Mouse (Mus musculus): ENCODE results near the gene Esrrg. TPM values are rescaled to one million over a fixed set of nuclear protein-coding genes. Genes with fewer than 3 reads are reported as not detected.

Esrrg gene
- total and polyA plus RNA-seq, 3 experiments: not detected

- no peak overlapping the region for H3K27ac ChIP-seq (ENCODE audit: insufficient read depth, low read depth)
- H3K27me3 ChIP-seq (replicated peaks): no peaks in the 10 kb centered on the region
- dilution Hi-C loops (cut with MboI; ENCODE audit: extremely low pct_ligation_motif_present, extremely low pct_unique_long_range_greater_than_20kb, low sequenced_read_pairs) (no loop called here), in situ Hi-C loops (cut with MboI; ENCODE audit: low pct_ligation_motif_present, low pct_unique_long_range_greater_than_20kb, low sequenced_read_pairs) (no loop called here)
- H3K4me1 ChIP-seq (ENCODE audit: control insufficient read depth in 1 of 2, insufficient read depth in 2 of 2): no peaks in the 10 kb centered on the region
- DNase-seq (ENCODE audit: extremely low read depth): no peak
- no peaks in the 10 kb centered on the region for H3K79me2 ChIP-seq (replicated peaks; ENCODE audit: control insufficient read depth, extremely low read depth, insufficient read depth, poor library complexity, severe bottlenecking)
- no peak overlapping the region for H3K4me2 ChIP-seq (ENCODE audit: insufficient read depth, low read depth, poor library complexity, severe bottlenecking)
- no peak overlapping the region for H3K4me3 ChIP-seq (replicated peaks in 1 of 3; ENCODE audit: low read depth in 2 of 3, low read length in 2 of 3, poor library complexity in 1 of 3)
- H3K9ac ChIP-seq (ENCODE audit: insufficient read depth, low read depth): no peak overlapping the region
- TF ChIP-seq PAX5 (IDR thresholded peaks at IDR 0.05; ENCODE audit: low read length): no peak
- no peak for TF ChIP-seq UBTF (IDR thresholded peaks at IDR 0.05; ENCODE audit: low read depth, low read length)
- TF ChIP-seq TBP (conservative IDR thresholded peaks at IDR 0.05; ENCODE audit: low read depth, low read length): no peak
- H3K36me3 ChIP-seq (replicated peaks in 1 of 2; ENCODE audit: control insufficient read depth in 1 of 2, insufficient read depth in 1 of 2, low read length in 1 of 2): no peaks in the 10 kb centered on the region
- peaks cover 57% of the 10 kb centered on the region for H3K9me3 ChIP-seq (replicated peaks; ENCODE audit: low read length)
Measured at GRCm38 (mm10) chr1:187602942-187603341, 5.6 kb upstream of the Esrrg start.

DNA sequence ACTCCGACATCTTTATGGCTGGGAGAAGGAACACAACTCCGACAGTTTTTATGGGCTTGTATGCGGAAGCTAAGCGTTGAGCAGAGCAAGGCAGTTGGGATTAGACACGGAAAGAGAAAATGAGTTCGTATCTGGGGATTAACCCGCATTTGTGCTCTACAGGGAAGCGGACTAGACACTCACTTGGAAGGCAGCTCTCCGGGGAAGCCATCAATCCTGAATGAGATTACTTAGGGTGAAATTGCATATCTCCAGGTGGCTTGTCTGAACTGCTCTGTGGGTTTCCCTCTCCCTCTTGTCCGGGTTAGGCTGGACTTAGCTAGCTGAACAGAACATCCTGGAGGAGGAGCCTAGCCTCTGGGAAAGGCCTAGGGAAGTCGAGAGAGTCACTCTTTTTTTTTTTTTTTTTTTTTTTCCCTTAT is 4.5 kb upstream of the Esrrg start:
- H3K4me2 ChIP-seq (ENCODE audit: insufficient read depth, low read depth, poor library complexity, severe bottlenecking): no peak overlapping the region
- no peak for DNase-seq (ENCODE audit: extremely low read depth)
- no peaks in the 10 kb centered on the region for H3K27me3 ChIP-seq (replicated peaks)
- H3K4me1 ChIP-seq (ENCODE audit: control insufficient read depth in 1 of 2, insufficient read depth in 2 of 2): no peaks in the 10 kb centered on the region
- H3K36me3 ChIP-seq (replicated peaks in 1 of 2; ENCODE audit: control insufficient read depth in 1 of 2, insufficient read depth in 1 of 2, low read length in 1 of 2): no peaks in the 10 kb centered on the region
- TF ChIP-seq CTCF (conservative IDR thresholded peaks at IDR 0.05 in 1 of 2, IDR thresholded peaks at IDR 0.05 in 1 of 2; ENCODE audit: low read depth in 2 of 2, low read length in 2 of 2): no peak
- no peak for TF ChIP-seq ZKSCAN1 (IDR thresholded peaks at IDR 0.05; ENCODE audit: borderline replicate concordance, low read depth, low read length)
- no peak for TF ChIP-seq ELF1 (IDR thresholded peaks at IDR 0.05; ENCODE audit: low read depth, low read length)
- TF ChIP-seq MAX (IDR thresholded peaks at IDR 0.05; ENCODE audit: low read length): no peak
- no peak for TF ChIP-seq MAFK (IDR thresholded peaks at IDR 0.05; ENCODE audit: insufficient replicate concordance, low read length)
- TF ChIP-seq POLR2AphosphoS2 (IDR thresholded peaks at IDR 0.05; ENCODE audit: low read depth, low read length): no peak
- no peak for TF ChIP-seq GABPA (IDR thresholded peaks at IDR 0.05; ENCODE audit: insufficient replicate concordance, low read depth, low read length)
- no peak for TF ChIP-seq SIN3A (IDR thresholded peaks at IDR 0.05; ENCODE audit: low read length)
- no peak for TF ChIP-seq PAX5 (IDR thresholded peaks at IDR 0.05; ENCODE audit: low read length)
- no peak for TF ChIP-seq ZMIZ1 (IDR thresholded peaks at IDR 0.05; ENCODE audit: low read depth, low read length)
- no peak for TF ChIP-seq BHLHE40 (IDR thresholded peaks at IDR 0.05; ENCODE audit: low read depth, low read length)
- TF ChIP-seq IRF4 (IDR thresholded peaks at IDR 0.05; ENCODE audit: low read depth, low read length): no peak
- no peak for TF ChIP-seq HCFC1 (IDR thresholded peaks at IDR 0.05; ENCODE audit: low read depth, low read length)
- TF ChIP-seq ETS1 (conservative IDR thresholded peaks at IDR 0.05; ENCODE audit: low read depth, low read length): no peak
- no peak for TF ChIP-seq E2F4 (IDR thresholded peaks at IDR 0.05; ENCODE audit: insufficient replicate concordance, low read depth, low read length)
- H3K79me2 ChIP-seq (replicated peaks; ENCODE audit: control insufficient read depth, extremely low read depth, insufficient read depth, poor library complexity, severe bottlenecking): no peaks in the 10 kb centered on the region
- H3K9me3 ChIP-seq (replicated peaks; ENCODE audit: low read length): peaks cover 61% of the 10 kb centered on the region
- H3K27ac ChIP-seq (ENCODE audit: insufficient read depth, low read depth): no peak overlapping the region
- no peak overlapping the region for H3K4me3 ChIP-seq (replicated peaks in 1 of 3; ENCODE audit: low read depth in 2 of 3, low read length in 2 of 3, poor library complexity in 1 of 3)
- in situ Hi-C loops (cut with MboI; ENCODE audit: low pct_ligation_motif_present, low pct_unique_long_range_greater_than_20kb, low sequenced_read_pairs) (no loop called here), dilution Hi-C loops (cut with MboI; ENCODE audit: extremely low pct_ligation_motif_present, extremely low pct_unique_long_range_greater_than_20kb, low sequenced_read_pairs) (no loop called here)
- H3K9ac ChIP-seq (ENCODE audit: insufficient read depth, low read depth): no peak overlapping the region
